Mouse (Mus musculus) C2C12 (cell line): Measurements from ENCODE around the gene Zp1. TPM values are rescaled to one million over a fixed set of nuclear protein-coding genes. Genes with fewer than 3 reads are reported as not detected.

Source experiments
- H3K27me3 ChIP-seq: one replicate; pipeline ENCODE4 v1.6.1; 2011; ENCODE audit not compliant: control insufficient read depth, insufficient read depth, insufficient read length
- H3K36me3 ChIP-seq: one replicate; pipeline ENCODE4 v1.6.1; 2011; ENCODE audit not compliant: control insufficient read depth, insufficient read depth
- H3K4me3 ChIP-seq: one replicate; pipeline ENCODE4 v1.5.1; 2011; ENCODE audit warnings: mild to moderate bottlenecking, control low read depth; ENCODE audit not compliant: poor library complexity, insufficient read depth, severe bottlenecking
- H3K79me2 ChIP-seq: one replicate; pipeline ENCODE4 v1.6.1; 2011; ENCODE audit not compliant: control insufficient read depth, insufficient read depth
- H3K79me3 ChIP-seq: one replicate; pipeline ENCODE4 v1.6.1; 2011; ENCODE audit warnings: low read depth, control low read depth
- H3ac ChIP-seq: one replicate; pipeline ENCODE3; 2011; ENCODE audit warnings: low read depth; ENCODE audit not compliant: control insufficient read depth, insufficient read length
- CEBPB ChIP-seq: IDR thresholded peaks from one replicate; pipeline ENCODE4 v1.6.1; 2011; ENCODE audit warnings: low read depth, mild to moderate bottlenecking, control low read depth, moderate library complexity
- CTCF ChIP-seq: IDR thresholded peaks from one replicate; pipeline ENCODE4 v1.5.1; 2011; ENCODE audit not compliant: control insufficient read depth, insufficient read depth, insufficient read length
- FOSL1 ChIP-seq: IDR thresholded peaks from one replicate; pipeline ENCODE4 v1.8.0; 2011; ENCODE audit warnings: mild to moderate bottlenecking, low read length; ENCODE audit not compliant: poor library complexity, insufficient read depth, severe bottlenecking
- MAX ChIP-seq: IDR thresholded peaks from one replicate; pipeline ENCODE4 v1.6.1; 2011; ENCODE audit warnings: mild to moderate bottlenecking, control low read depth
- MYOD1 ChIP-seq: IDR thresholded peaks from one replicate; pipeline ENCODE4 v1.6.1; 2011; ENCODE audit warnings: low read depth; ENCODE audit not compliant: control insufficient read depth, insufficient read length
- MYOG ChIP-seq: IDR thresholded peaks from one replicate; pipeline ENCODE4 v1.6.1; 2011; ENCODE audit not compliant: control insufficient read depth, insufficient read length; ENCODE audit errors: extremely low read depth
- USF1 ChIP-seq: IDR thresholded peaks from one replicate; pipeline ENCODE4 v1.6.1; 2011; ENCODE audit warnings: low read depth, mild to moderate bottlenecking, control low read depth, moderate library complexity
- polyA plus RNA-seq: library from polyadenylated mRNA; unstranded; fragments of >200 nt; fragmentation: generic; extraction: Trizol; gene quantifications from one replicate; pipeline ENCODE4 v1.2.1, GENCODE M21; 2012; ENCODE audit warnings: missing spikeins

Gene Zp1
- polyA plus RNA-seq, 1 experiment: not detected

DNA sequence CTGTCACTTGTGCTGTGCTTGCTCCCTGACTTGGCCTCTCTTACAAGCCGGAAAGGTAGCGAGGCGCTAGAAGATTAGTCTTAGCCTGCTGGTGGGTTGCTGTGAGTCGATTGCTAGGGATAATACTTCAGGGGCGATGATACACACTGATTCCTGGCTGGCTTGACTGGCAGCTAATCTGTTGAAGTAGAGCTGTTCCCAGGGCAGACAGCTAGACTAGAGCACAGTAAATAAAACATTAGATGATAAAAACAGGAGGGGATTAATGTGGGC, 14.8 kb downstream of the Zp1 start:
- no peaks in the 10 kb centered on the region for H3K79me2 ChIP-seq
- H3K36me3 ChIP-seq: peaks cover 70% of the 10 kb centered on the region
- H3ac ChIP-seq: no peak overlapping the region
- peaks cover 2% of the 10 kb centered on the region for H3K79me3 ChIP-seq
- no peaks in the 10 kb centered on the region for H3K27me3 ChIP-seq
- TF ChIP-seq MAX (no peak), MYOD1 (no peak), CEBPB (no peak), CTCF (no peak), FOSL1 (no peak), USF1 (no peak), MYOG (no peak)
- no peak overlapping the region for H3K4me3 ChIP-seq

- peaks cover 76% of the 10 kb centered on the region for H3K36me3 ChIP-seq
Measured at GRCm38 (mm10) chr19:10904927-10905727, 15.3 kb downstream of the Zp1 start.

DNA sequence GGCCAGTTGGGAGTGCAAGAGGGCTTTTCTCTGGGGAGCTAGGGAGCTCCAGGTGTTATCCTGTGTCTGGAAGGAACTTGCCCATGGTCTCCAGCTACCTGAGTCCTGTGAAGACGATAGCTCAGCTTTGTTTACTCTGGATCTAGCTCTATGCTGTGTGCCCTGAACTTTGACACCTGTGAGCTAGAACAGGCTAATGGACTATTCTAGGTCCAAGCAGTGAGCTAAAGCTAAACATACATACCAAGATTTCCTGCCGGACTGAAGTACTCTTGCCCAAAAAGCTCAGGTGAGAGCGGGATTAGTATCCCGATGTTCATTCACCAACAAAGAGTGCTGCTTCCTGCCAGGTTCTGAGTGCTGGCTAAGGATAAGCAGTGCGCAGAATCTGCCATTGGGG, 15.9 kb downstream of the Zp1 start:
- H3K79me2 ChIP-seq: peaks cover 3% of the 10 kb centered on the region
- peaks cover 82% of the 10 kb centered on the region for H3K36me3 ChIP-seq
- peaks cover 2% of the 10 kb centered on the region for H3K79me3 ChIP-seq
- no peak overlapping the region for H3K4me3 ChIP-seq
- H3K27me3 ChIP-seq: no peaks in the 10 kb centered on the region
- TF ChIP-seq MYOD1 (no peak), USF1 (no peak), CEBPB (no peak), FOSL1 (no peak), MYOG (no peak), CTCF (no peak)
- H3ac ChIP-seq: no peak overlapping the region

More at GRCm38 (mm10) chr19:10904927-10905727, 15.3 kb downstream of the Zp1 start:
- no peak for TF ChIP-seq MYOD1
- TF ChIP-seq FOSL1: no peak
- TF ChIP-seq USF1: no peak
- TF ChIP-seq MYOG: no peak
- TF ChIP-seq CTCF: no peak
- TF ChIP-seq CEBPB: no peak
- TF ChIP-seq MAX: no peak
- no peaks in the 10 kb centered on the region for H3K27me3 ChIP-seq
- no peak overlapping the region for H3K4me3 ChIP-seq
- H3K79me2 ChIP-seq: no peaks in the 10 kb centered on the region
- H3ac ChIP-seq: no peak overlapping the region
- H3K79me3 ChIP-seq: peaks cover 2% of the 10 kb centered on the region

- H3K79me2 ChIP-seq: peaks cover 37% of the 10 kb centered on the region
- peaks cover 29% of the 10 kb centered on the region for H3K79me3 ChIP-seq
- H3K4me3 ChIP-seq: no peak overlapping the region
- TF ChIP-seq CEBPB (no peak), FOSL1 (no peak), MAX (no peak), CTCF (no peak), USF1 (no peak), MYOG (no peak), MYOD1 (no peak)
- no peak overlapping the region for H3ac ChIP-seq
- H3K36me3 ChIP-seq: peaks cover 87% of the 10 kb centered on the region
- no peaks in the 10 kb centered on the region for H3K27me3 ChIP-seq
Measured at GRCm38 (mm10) chr19:10901046-10901445, 19.4 kb downstream of the Zp1 start.

DNA sequence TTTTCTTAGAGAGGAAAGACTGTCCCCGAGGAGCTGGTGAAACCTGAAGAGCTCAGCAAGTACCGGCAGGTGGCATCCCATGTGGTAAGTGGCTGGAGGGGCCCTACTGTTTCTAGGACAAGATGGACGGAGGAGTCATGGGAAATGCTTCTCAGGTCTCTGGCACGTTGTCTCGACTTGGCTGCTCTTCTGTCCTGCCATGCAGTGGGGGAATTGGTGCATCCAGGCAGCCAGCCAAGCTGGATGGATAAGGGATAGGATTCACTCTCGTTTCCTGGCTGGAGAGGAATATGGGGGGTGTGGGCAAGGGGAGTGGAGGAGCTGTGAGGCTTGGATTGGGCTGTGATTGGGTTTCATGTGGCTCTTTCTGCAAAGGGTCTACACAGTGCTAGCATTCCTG, 20.1 kb downstream of the Zp1 start:
- Histone ChIP-seq H3K36me3 (peaks cover 81% of the 10 kb centered on the region), H3K4me3 (no peak overlapping the region), H3ac (no peak overlapping the region), H3K79me2 (peaks cover 45% of the 10 kb centered on the region), H3K79me3 (peaks cover 36% of the 10 kb centered on the region), H3K27me3 (no peaks in the 10 kb centered on the region)
- TF ChIP-seq CTCF (no peak), CEBPB (no peak), FOSL1 (no peak), MYOG (no peak), MYOD1 (no peak), MAX (no peak), USF1 (no peak)

DNA sequence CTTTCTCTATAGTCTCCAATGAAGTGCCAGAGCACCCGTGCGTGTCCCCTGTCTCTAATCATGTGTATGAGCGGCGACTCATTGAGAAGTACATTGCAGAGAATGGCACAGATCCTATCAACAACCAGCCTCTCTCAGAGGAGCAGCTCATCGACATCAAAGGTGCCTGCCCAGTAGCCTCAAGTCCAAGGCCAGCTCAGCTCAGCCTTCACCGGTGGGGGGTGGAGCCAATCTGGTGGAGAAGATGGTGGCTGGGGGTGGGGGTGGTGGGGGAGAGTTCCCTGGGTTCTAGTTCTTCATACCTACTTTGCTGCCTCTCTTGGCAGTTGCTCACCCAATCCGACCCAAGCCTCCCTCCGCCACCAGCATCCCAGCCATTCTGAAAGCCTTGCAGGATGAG, 22.9 kb downstream of the Zp1 start:
- TF ChIP-seq MYOG: no peak
- Histone ChIP-seq H3K27me3 (no peaks in the 10 kb centered on the region), H3K4me3 (no peak overlapping the region), H3K79me2 (peaks cover 46% of the 10 kb centered on the region), H3K36me3 (peaks cover 54% of the 10 kb centered on the region), H3K79me3 (peaks cover 36% of the 10 kb centered on the region), H3ac (no peak overlapping the region)
